Mouse (Mus musculus) stomach, postnatal 0 days (tissue): ENCODE results near the gene Timm50.

Source experiments
- CTCF ChIP-seq: IDR thresholded peaks from 2 replicates; pipeline ENCODE4 v1.5.1; 2016; ENCODE audit warnings: antibody characterized with exemption, low read depth, mild to moderate bottlenecking, moderate library complexity
- EP300 ChIP-seq: optimal IDR thresholded peaks from 2 replicates; pipeline ENCODE3; 2016; ENCODE audit warnings: antibody characterized with exemption

- TF ChIP-seq CTCF (peak; percentile 47), EP300 (no peak)
These were observed 40.1 kb downstream of the Timm50 start for GRCm38 (mm10) chr7:28271761-28272160.
